Mouse (Mus musculus): ENCODE results near the gene Alk. TPM values are rescaled to one million over a fixed set of nuclear protein-coding genes. Genes with fewer than 3 reads are reported as not detected.

Alk gene
- polyA plus RNA-seq, 1 experiment, result not detected

- H3K4me1 ChIP-seq (ENCODE audit: control insufficient read depth, insufficient read depth, insufficient read length), result no peaks in the 10 kb centered on the region
- H3K27ac ChIP-seq (ENCODE audit: insufficient read depth, low read length), result no peak overlapping the region
- no peak overlapping the region for H3K4me3 ChIP-seq (ENCODE audit: extremely low read depth, insufficient read depth, insufficient read length)
- DNase-seq (ENCODE audit: low read depth in 1 of 2, low spot score in 2 of 2), result no peak
- TF ChIP-seq CTCF (IDR thresholded peaks at IDR 0.05; ENCODE audit: extremely low read depth, insufficient read depth, insufficient read length, insufficient replicate concordance) (no peak), POLR2A (IDR thresholded peaks at IDR 0.05; ENCODE audit: low read depth, low read length) (no peak)
- H3K36me3 ChIP-seq (ENCODE audit: control insufficient read depth, insufficient read depth, low read length), result no peaks in the 10 kb centered on the region
- 76% methylated on average over 4 of the region's 4 CpGs for WGBS
- H3K27me3 ChIP-seq (ENCODE audit: control insufficient read depth, insufficient read depth, low read length), result no peaks in the 10 kb centered on the region
Measured at GRCm38 (mm10) chr17:72417451-72417850, 187.0 kb downstream of the Alk start.

- no peak for TF ChIP-seq CTCF (IDR thresholded peaks at IDR 0.05; ENCODE audit: extremely low read depth, insufficient read depth, insufficient read length, insufficient replicate concordance)
- no peak for TF ChIP-seq POLR2A (IDR thresholded peaks at IDR 0.05; ENCODE audit: low read depth, low read length)
Measured at GRCm38 (mm10) chr17:72414676-72415075, 189.8 kb downstream of the Alk start.

GRCm38 (mm10) chr17:72404813-72405212 is 199.6 kb downstream of the Alk start:
- Histone ChIP-seq H3K4me3 (ENCODE audit: extremely low read depth, insufficient read depth, insufficient read length) (no peak overlapping the region), H3K27ac (ENCODE audit: insufficient read depth, low read length) (no peak overlapping the region), H3K4me1 (ENCODE audit: control insufficient read depth, insufficient read depth, insufficient read length) (no peaks in the 10 kb centered on the region), H3K27me3 (ENCODE audit: control insufficient read depth, insufficient read depth, low read length) (no peaks in the 10 kb centered on the region), H3K36me3 (ENCODE audit: control insufficient read depth, insufficient read depth, low read length) (no peaks in the 10 kb centered on the region)
- TF ChIP-seq POLR2A (IDR thresholded peaks at IDR 0.05; ENCODE audit: low read depth, low read length) (no peak), CTCF (IDR thresholded peaks at IDR 0.05; ENCODE audit: extremely low read depth, insufficient read depth, insufficient read length, insufficient replicate concordance) (no peak)
- no peak for DNase-seq (ENCODE audit: low read depth in 1 of 2, low spot score in 2 of 2)
- 71% methylated on average over 2 of the region's 2 CpGs for WGBS

More at GRCm38 (mm10) chr17:72414676-72415075, 189.8 kb downstream of the Alk start:
- H3K4me1 ChIP-seq (ENCODE audit: control insufficient read depth, insufficient read depth, insufficient read length), result no peaks in the 10 kb centered on the region
- H3K27ac ChIP-seq (ENCODE audit: insufficient read depth, low read length), result no peak overlapping the region
- DNase-seq (ENCODE audit: low read depth in 1 of 2, low spot score in 2 of 2), result no peak
- H3K4me3 ChIP-seq (ENCODE audit: extremely low read depth, insufficient read depth, insufficient read length), result no peak overlapping the region
- no peaks in the 10 kb centered on the region for H3K27me3 ChIP-seq (ENCODE audit: control insufficient read depth, insufficient read depth, low read length)
- H3K36me3 ChIP-seq (ENCODE audit: control insufficient read depth, insufficient read depth, low read length), result no peaks in the 10 kb centered on the region

GRCm38 (mm10) chr17:72401861-72402260 is 202.6 kb downstream of the Alk start:
- TF ChIP-seq CTCF (IDR thresholded peaks at IDR 0.05; ENCODE audit: extremely low read depth, insufficient read depth, insufficient read length, insufficient replicate concordance) (no peak), POLR2A (IDR thresholded peaks at IDR 0.05; ENCODE audit: low read depth, low read length) (no peak)
- H3K4me3 ChIP-seq (ENCODE audit: extremely low read depth, insufficient read depth, insufficient read length), result no peak overlapping the region
- DNase-seq (ENCODE audit: low read depth in 1 of 2, low spot score in 2 of 2), result no peak
- H3K27ac ChIP-seq (ENCODE audit: insufficient read depth, low read length), result no peak overlapping the region
- WGBS, result 85% methylated on average over 3 of the region's 3 CpGs
- H3K27me3 ChIP-seq (ENCODE audit: control insufficient read depth, insufficient read depth, low read length), result no peaks in the 10 kb centered on the region
- H3K4me1 ChIP-seq (ENCODE audit: control insufficient read depth, insufficient read depth, insufficient read length), result no peaks in the 10 kb centered on the region
- H3K36me3 ChIP-seq (ENCODE audit: control insufficient read depth, insufficient read depth, low read length), result no peaks in the 10 kb centered on the region

GRCm38 (mm10) chr17:72401349-72401748 is 203.1 kb downstream of the Alk start:
- Histone ChIP-seq H3K4me1 (ENCODE audit: control insufficient read depth, insufficient read depth, insufficient read length) (no peaks in the 10 kb centered on the region), H3K4me3 (ENCODE audit: extremely low read depth, insufficient read depth, insufficient read length) (no peak overlapping the region), H3K27me3 (ENCODE audit: control insufficient read depth, insufficient read depth, low read length) (no peaks in the 10 kb centered on the region), H3K27ac (ENCODE audit: insufficient read depth, low read length) (no peak overlapping the region), H3K36me3 (ENCODE audit: control insufficient read depth, insufficient read depth, low read length) (no peaks in the 10 kb centered on the region)
- DNase-seq (ENCODE audit: low read depth in 1 of 2, low spot score in 2 of 2), result no peak
- TF ChIP-seq POLR2A (IDR thresholded peaks at IDR 0.05; ENCODE audit: low read depth, low read length) (no peak), CTCF (IDR thresholded peaks at IDR 0.05; ENCODE audit: extremely low read depth, insufficient read depth, insufficient read length, insufficient replicate concordance) (no peak)
- 91% methylated on average over 2 of the region's 2 CpGs for WGBS

- H3K4me1 ChIP-seq (ENCODE audit: control insufficient read depth, insufficient read depth, insufficient read length), result no peaks in the 10 kb centered on the region
- no peak overlapping the region for H3K27ac ChIP-seq (ENCODE audit: insufficient read depth, low read length)
- DNase-seq (ENCODE audit: low read depth in 1 of 2, low spot score in 2 of 2), result no peak
- H3K36me3 ChIP-seq (ENCODE audit: control insufficient read depth, insufficient read depth, low read length), result no peaks in the 10 kb centered on the region
- no peaks in the 10 kb centered on the region for H3K27me3 ChIP-seq (ENCODE audit: control insufficient read depth, insufficient read depth, low read length)
- no peak overlapping the region for H3K4me3 ChIP-seq (ENCODE audit: extremely low read depth, insufficient read depth, insufficient read length)
- TF ChIP-seq CTCF (IDR thresholded peaks at IDR 0.05; ENCODE audit: extremely low read depth, insufficient read depth, insufficient read length, insufficient replicate concordance), result no peak
- no peak for TF ChIP-seq POLR2A (IDR thresholded peaks at IDR 0.05; ENCODE audit: low read depth, low read length)
- WGBS, result 80% methylated on average over 3 of the region's 3 CpGs
Measured at GRCm38 (mm10) chr17:72399331-72400059, 204.9 kb downstream of the Alk start.

- Histone ChIP-seq H3K27ac (ENCODE audit: insufficient read depth, low read length) (no peak overlapping the region), H3K4me3 (ENCODE audit: extremely low read depth, insufficient read depth, insufficient read length) (no peak overlapping the region), H3K27me3 (ENCODE audit: control insufficient read depth, insufficient read depth, low read length) (no peaks in the 10 kb centered on the region), H3K4me1 (ENCODE audit: control insufficient read depth, insufficient read depth, insufficient read length) (no peaks in the 10 kb centered on the region), H3K36me3 (ENCODE audit: control insufficient read depth, insufficient read depth, low read length) (no peaks in the 10 kb centered on the region)
- TF ChIP-seq CTCF (IDR thresholded peaks at IDR 0.05; ENCODE audit: extremely low read depth, insufficient read depth, insufficient read length, insufficient replicate concordance), result no peak
- no peak for TF ChIP-seq POLR2A (IDR thresholded peaks at IDR 0.05; ENCODE audit: low read depth, low read length)
- WGBS, result 71% methylated on average over 8 of the region's 8 CpGs
- no peak for DNase-seq (ENCODE audit: low read depth in 1 of 2, low spot score in 2 of 2)
Measured at GRCm38 (mm10) chr17:72395956-72396355, 208.5 kb downstream of the Alk start.
